Mouse (Mus musculus) right cerebral cortex, adult 2 months (tissue): ENCODE results near the gene Nxpe5.

Experiments used
- DNase-seq, 2 experiments: peaks; one replicate each; pipeline ENCODE4 v3.0.0; 2021 to 2022; ENCODE audit warnings: low spot score in 2 of 2

Gene Nxpe5

DNA sequence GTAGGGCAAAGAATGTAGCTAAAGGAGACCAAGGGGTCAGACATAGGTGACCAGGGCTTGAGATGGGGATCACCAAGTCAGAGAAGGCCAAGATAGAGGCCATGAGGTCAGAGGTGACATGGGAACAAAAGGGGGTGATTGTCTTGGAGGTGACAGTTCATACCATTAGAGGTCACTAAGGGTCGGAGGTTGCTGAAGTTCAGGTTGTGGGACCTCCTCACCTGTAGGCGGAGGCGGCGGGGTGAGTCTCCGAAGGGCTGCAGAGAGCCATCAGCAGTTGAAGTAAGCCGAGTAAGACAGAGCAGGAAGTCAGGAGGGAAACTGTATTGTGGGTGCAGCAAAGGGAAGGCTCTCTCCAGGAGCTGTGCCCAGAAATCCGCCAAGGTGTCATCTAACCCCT lies 52.3 kb downstream of the Nxpe5 start:
- no peak for DNase-seq

DNA sequence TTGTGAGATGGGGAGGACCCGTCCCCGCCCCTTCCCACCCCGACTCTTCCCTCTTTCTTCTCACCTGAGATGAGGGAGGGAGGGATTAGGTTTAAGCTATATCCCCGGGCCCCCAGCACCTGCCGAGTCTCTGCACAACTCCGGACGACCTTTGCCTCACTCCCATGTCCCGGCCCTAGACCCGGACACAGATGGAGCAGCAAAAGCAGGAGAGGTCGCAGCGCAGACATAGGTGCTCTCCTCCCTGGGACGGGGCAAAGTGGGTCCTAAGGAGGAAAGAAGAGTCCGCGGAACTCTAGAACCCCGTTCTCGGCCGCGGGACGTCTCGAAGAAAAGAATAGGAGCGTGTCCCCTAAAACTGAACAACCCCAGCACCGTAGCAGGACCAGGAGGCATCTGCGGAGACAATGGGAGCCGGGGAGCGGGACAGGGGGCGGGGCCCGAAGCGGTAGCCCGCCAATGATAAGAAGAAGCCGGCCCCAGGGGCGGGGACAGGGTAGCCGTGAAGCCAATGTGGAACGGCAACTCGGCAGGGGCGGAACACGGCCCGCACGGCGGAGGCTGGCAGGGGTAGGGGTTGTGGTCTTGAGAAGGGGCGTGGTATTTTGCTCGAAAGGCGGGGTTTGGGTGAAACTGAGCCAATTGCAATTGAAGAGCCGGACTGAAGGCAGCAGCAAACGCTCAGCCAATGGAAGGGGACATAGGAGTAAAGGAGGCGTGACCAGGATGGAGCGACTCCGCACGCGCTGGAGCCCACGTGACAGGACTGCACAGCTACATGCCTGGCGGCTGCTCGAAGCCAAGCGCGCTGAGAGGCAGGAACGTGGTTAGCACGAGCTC lies 54.1 kb downstream of the Nxpe5 start, which contains the start of the genes Gm43720, Gpc2 and Stag3:
Gene Gm43720 (minus strand): TSS at position 374 of the 840 bp plus-strand sequence.
Gene Gpc2 (minus strand): TSS at position 421 of the 840 bp plus-strand sequence.
Gene Stag3 (plus strand): TSS at position 656 of the 840 bp plus-strand sequence.
- DNase-seq: peak; percentile 65 to 66

DNA sequence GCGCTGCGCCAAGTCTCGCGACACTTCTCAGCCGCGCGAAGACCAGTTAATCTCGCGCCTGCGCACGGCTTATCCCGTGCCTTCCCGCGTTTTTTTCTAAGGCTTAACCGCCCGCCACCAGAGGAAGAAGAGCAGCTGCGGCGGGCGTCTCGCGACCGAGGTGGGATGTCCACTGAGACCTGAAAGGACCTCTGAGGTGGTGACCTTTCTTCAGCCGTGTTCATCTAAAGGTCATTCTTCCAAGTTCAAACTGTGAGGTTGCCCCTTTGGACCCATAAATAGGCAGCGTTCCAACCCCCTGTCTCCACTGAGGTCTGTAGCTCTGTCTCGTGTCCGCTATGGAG lies 54.7 kb downstream of the Nxpe5 start:
- no peak for DNase-seq

DNA sequence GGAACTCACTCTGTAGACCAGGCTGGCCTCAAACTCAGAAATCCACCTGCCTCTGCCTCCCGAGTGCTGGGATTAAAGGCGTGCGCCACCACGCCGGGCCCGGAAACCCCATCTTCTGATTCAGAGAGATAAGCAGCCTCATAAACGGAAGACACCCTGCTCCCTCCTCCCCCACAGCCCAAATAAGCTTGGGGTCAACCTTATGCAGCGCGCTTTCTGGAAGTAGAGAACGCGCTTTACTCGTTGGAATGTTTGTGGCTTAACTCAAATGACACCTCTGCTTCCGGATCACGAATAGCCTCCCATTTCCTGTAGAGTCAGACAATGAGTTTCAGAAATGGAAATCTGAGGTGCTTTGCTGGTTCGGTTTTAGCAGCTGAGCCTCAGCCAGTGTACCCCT lies 55.1 kb downstream of the Nxpe5 start:
- no peak for DNase-seq

DNA sequence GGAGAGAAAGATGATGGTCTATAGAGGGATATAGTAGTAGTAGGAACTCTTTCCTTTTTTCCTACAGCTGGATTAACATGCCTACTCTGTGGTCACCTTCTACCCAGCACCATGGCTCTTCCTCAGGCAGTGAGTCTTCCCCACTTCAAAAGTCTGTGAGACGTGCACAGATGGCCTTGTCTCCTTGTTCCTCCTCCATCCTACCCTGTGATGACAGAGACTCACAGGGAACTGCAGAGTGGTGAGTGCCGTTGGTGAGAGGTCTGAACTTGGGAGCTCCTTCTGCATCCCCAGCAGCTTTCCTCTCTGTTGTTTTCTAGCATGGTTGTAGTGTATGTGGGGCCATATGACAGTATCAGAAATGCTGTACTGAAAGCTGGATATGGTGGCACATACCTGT lies 56.1 kb downstream of the Nxpe5 start:
- no peak for DNase-seq

DNA sequence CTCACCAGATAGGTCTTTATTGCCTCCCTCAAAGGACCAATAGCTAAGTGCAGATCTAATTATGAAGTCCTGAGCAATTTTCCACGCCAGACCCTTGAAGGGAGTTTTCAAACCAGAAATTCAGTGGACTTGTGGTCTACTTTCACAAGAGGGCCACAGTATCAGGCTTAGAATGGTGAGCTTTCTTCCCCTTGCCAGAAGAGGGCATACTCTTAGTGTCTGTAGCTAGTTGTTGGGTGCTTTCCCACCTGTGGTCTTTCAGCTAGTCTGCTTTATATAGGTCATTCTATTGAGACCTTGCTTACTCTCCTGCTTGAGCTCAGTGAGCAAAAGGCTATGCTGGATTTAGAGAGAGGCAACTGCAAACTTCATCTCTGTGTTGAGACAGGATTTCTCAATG lies 57.8 kb downstream of the Nxpe5 start:
- DNase-seq: no peak

DNA sequence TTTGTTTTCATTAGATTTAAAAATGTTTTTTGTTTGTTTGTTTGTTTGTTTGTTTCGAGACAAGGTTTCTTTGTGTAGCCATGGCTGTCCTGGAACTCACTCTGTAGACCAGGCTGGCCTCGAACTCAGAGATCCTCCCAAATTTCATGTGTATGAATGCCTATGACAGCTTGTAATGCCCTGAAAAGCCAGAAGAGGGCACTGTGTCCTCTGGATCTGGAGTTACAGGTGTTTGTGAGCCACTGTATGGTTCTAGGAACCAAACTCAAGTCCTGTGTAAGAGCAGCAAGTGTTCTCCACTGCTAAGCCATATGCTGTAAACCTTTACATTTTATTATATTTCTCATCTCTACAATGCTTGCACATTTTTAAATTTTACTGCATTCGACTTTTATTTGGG lies 62.2 kb downstream of the Nxpe5 start:
- no peak for DNase-seq

DNA sequence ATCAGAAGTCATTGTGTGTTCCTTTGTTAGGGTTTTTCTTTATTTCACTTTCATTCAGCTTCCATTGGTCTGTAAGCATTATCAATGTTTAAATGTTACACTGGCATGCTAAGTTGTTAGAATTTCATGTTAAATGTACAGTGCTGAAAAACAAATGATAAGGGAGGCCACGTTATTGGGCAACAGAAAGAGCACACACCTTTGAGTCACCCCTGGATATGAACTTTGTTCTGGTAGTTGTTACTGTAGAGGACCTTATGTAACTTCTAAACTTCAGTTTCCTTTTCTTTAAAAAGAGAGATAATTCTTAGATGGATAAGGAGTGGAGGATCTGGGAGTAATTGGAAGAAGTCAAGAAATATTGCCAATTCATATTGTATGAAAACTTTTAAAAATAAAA lies 65.9 kb downstream of the Nxpe5 start:
- DNase-seq: no peak

DNA sequence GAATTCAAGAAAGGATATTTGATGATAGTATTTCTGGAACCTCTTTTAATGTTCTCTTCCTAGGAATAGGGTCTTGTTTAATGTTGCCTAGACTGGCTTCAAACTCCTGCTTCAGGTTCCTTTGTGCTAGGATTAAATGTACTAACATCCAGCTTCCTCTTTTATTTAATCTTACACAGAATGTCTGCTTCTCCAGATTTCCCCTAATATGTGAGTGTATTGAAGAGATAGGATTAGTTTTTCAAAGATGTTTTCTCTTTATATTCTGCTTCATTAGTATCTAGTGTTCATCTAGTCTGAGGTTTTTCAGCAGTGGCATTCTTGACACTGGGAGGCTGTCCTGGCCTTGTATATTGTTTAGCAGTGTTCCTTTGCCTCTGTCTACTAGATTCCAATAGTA lies 68.5 kb downstream of the Nxpe5 start:
- no peak for DNase-seq

DNA sequence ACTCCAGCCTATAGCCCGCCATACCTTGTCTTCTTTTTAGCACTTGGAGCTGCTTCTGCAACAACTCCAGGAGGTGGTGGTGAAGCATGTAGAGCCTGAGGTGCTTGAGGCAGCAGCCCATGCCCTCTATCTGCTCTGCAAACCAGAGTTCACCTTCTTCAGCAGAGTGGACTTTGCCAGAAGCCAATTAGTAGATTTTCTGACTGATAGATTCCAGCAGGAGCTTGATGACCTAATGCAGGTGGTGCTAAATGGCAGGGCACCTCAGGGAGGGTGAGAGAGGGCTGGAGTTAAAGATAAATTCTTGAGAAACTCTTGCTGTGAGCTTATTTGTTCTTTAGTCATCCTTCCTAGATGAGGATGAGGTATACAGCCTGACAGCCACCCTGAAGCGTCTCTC lies 73.9 kb downstream of the Nxpe5 start:
- no peak for DNase-seq
